In the genomic region with DNA sequence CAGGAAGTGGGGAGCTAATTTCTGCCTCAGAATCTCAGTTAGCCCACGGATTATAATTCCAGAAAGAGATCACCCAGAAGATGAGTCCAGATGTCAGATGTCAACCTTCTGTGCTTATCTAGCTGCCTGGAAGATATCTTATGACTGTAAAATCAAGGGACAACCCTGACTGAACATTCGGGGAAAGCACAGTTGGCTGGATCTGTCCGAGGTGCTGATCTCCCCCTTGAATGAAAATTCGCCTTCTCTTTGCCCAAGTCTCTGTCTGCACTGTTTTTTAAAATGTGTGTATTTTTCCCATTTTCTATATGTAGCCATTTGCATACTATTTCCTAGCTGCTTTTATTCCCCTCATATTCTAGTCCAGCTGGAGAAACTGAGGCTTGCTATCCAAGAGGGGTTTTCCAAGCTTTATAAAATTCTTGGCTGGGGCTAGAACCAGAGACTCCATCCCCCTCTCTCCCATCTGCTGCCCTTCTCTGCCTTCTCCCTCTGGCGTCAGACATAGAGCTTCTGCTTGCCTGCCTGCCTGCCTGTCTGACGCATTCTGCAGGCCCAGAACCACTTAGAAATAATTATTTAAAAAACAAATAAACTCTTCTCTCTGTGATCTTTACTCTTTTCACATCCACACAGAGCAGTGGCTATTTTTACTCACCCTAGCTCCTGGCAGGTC, we compare ENCODE assay signal across 13 mouse cellular contexts.
DNase-seq lines count a peak whose midpoint lies in the region; ATAC-seq and TF ChIP-seq lines count a peak whose summit lies in the region.
"Had no signal": no experiment of that assay in that cellular context is flagged by ENCODE, and none has a peak within 500 bp of the region (broad histone marks: within the 10 kb centered on the region; RNA-seq: fewer than 3 reads in every experiment).

No protein-coding gene starts in this region.

- no peaks in the 10 kb centered on the region for H3K9me3 ChIP-seq in kidney, postnatal 0 days (replicated peaks; ENCODE audit: low read length)
- no peaks in the 10 kb centered on the region for H3K9me3 ChIP-seq in ES-E14 (ENCODE audit: control insufficient read depth, insufficient read depth, low read depth, low read length)
- H3K9me3 ChIP-seq: hindbrain, embryonic 10.5 days; limb, embryonic 12.5 days; midbrain, embryonic 13.5 days had no signal

- H3K27me3 ChIP-seq in kidney, postnatal 0 days (ENCODE audit: insufficient read depth, low read length) = no peaks in the 10 kb centered on the region
- H3K27me3 ChIP-seq: limb, embryonic 12.5 days; midbrain, embryonic 13.5 days had no signal

- no peaks in the 10 kb centered on the region for H3K4me1 ChIP-seq in kidney, postnatal 0 days (replicated peaks; ENCODE audit: insufficient read depth, low read length)
- no peaks in the 10 kb centered on the region for H3K4me1 ChIP-seq in ES-E14 (ENCODE audit: control insufficient read depth in 2 of 2, insufficient read depth in 2 of 2, low read length in 2 of 2, poor library complexity in 1 of 2)
- H3K4me1 ChIP-seq: limb, embryonic 12.5 days; midbrain, embryonic 13.5 days had no signal

- no peak for TF ChIP-seq CTCF in kidney, postnatal 0 days (IDR thresholded peaks at IDR 0.05; ENCODE audit: low read depth)

- H3K36me3 ChIP-seq in kidney, postnatal 0 days (ENCODE audit: insufficient read depth, low read length) = no peaks in the 10 kb centered on the region
- no peaks in the 10 kb centered on the region for H3K36me3 ChIP-seq in ES-E14 (ENCODE audit: control insufficient read depth, insufficient read depth, low read length, poor library complexity, severe bottlenecking)
- H3K36me3 ChIP-seq: hindbrain, embryonic 10.5 days; limb, embryonic 12.5 days; midbrain, embryonic 13.5 days had no signal

- no peak overlapping the region for H3K4me2 ChIP-seq in kidney, postnatal 0 days (ENCODE audit: low read length)
- H3K4me2 ChIP-seq: limb, embryonic 12.5 days; midbrain, embryonic 13.5 days had no signal

- no peak overlapping the region for H3K4me3 ChIP-seq in kidney, postnatal 0 days (replicated peaks; ENCODE audit: low read depth, low read length)
- H3K4me3 ChIP-seq in ES-E14 (ENCODE audit: insufficient read depth in 1 of 2, low read depth in 1 of 2, low read length in 2 of 2, poor library complexity in 1 of 2, severe bottlenecking in 1 of 2) = no peak overlapping the region
- H3K4me3 ChIP-seq: hindbrain, embryonic 10.5 days; limb, embryonic 12.5 days; midbrain, embryonic 13.5 days had no signal

- no peak overlapping the region for H3K9ac ChIP-seq in kidney, postnatal 0 days (ENCODE audit: low read depth, low read length)
- H3K9ac ChIP-seq in ES-E14 (ENCODE audit: insufficient read depth, low read depth, low read length, poor library complexity, severe bottlenecking) = no peak overlapping the region
- H3K9ac ChIP-seq: limb, embryonic 12.5 days; midbrain, embryonic 13.5 days had no signal

- ATAC-seq in kidney, postnatal 0 days (replicated peaks; ENCODE audit: low FRiP score, low read depth) = no peak
- no peak for ATAC-seq in activated CD4-positive, CD25-positive, alpha-beta regulatory T cell, adult 4 months
- ATAC-seq: midbrain, embryonic 13.5 days; Patski had no signal

- no peak overlapping the region for H3K27ac ChIP-seq in kidney, postnatal 0 days
- no peak overlapping the region for H3K27ac ChIP-seq in ES-E14 (ENCODE audit: insufficient read depth, low read depth, low read length, poor library complexity, severe bottlenecking)
- H3K27ac ChIP-seq: hindbrain, embryonic 10.5 days; limb, embryonic 12.5 days; midbrain, embryonic 13.5 days had no signal

- WGBS in kidney, postnatal 0 days = 16% methylated on average over 6 of the region's 6 CpGs

- DNase-seq in kidney, postnatal 0 days (ENCODE audit: low spot score) = peak; percentile 57
- no peak for DNase-seq in kidney, adult 11 months
- DNase-seq in ES-E14 (ENCODE audit: low read depth, low spot score) = peak; percentile 33
- peak; percentile 82 for DNase-seq in brain, adult 2 months (ENCODE audit: low read depth, low spot score)
- peak; percentile 44 to 89 for DNase-seq in layer of hippocampus, postnatal 14 days (ENCODE audit: low spot score in 2 of 2)
- DNase-seq in heart, adult 8-10 months (ENCODE audit: low spot score) = no peak
- DNase-seq in adipocyte (ENCODE audit: low spot score) = no peak
- DNase-seq: cerebellum, adult 11 months had no signal

- in situ Hi-C loops in ES-E14 (cut with MboI; ENCODE audit: low sequenced_read_pairs in 2 of 2, unreplicated experiment in 2 of 2) = no loop called here

TF ChIP-seq in ES-E14, 5 proteins besides CTCF, POLR2A, EP300 and RAD21:
- no peak for TF ChIP-seq CHD2 (IDR thresholded peaks at IDR 0.05; ENCODE audit: low read depth, low read length)
- TF ChIP-seq ZC3H11A (IDR thresholded peaks at IDR 0.05; ENCODE audit: borderline replicate concordance, low read depth, low read length) = no peak
- TF ChIP-seq MAFK (IDR thresholded peaks at IDR 0.05; ENCODE audit: insufficient read depth, low read depth, low read length) = no peak
- TF ChIP-seq ZNF384 (IDR thresholded peaks at IDR 0.05; ENCODE audit: low read depth, low read length) = no peak
- no peak for TF ChIP-seq HCFC1 (IDR thresholded peaks at IDR 0.05; ENCODE audit: borderline replicate concordance, insufficient read depth, low read length)

Comparison
In these comparisons a context has a peak if more than half of its experiments do, and no peak if none do; other contexts are left out.
1. DNase-seq: peak in kidney, postnatal 0 days (single experiment), ES-E14 (single experiment), brain, adult 2 months (single experiment) and layer of hippocampus, postnatal 14 days (2 of 2); none in kidney, adult 11 months (single experiment), heart, adult 8-10 months (single experiment) and adipocyte (single experiment).